Mouse (Mus musculus): Measurements from ENCODE around the gene Srrm4. TPM values are rescaled to one million over a fixed set of nuclear protein-coding genes. Genes with fewer than 3 reads are reported as not detected.

Srrm4 gene
- polyA plus RNA-seq, 1 experiment = 0.06 TPM

- TF ChIP-seq MAX (IDR thresholded peaks at IDR 0.05) (no peak), FOSL1 (IDR thresholded peaks at IDR 0.05; ENCODE audit: insufficient read depth, low read length, poor library complexity, severe bottlenecking) (no peak), USF1 (IDR thresholded peaks at IDR 0.05; ENCODE audit: low read depth) (no peak), MYOD1 (IDR thresholded peaks at IDR 0.05; ENCODE audit: control insufficient read depth, insufficient read length, low read depth) (no peak), CTCF (IDR thresholded peaks at IDR 0.05; ENCODE audit: control insufficient read depth, insufficient read depth, insufficient read length) (no peak), MYOG (IDR thresholded peaks at IDR 0.05; ENCODE audit: control insufficient read depth, extremely low read depth, insufficient read length) (no peak), CEBPB (IDR thresholded peaks at IDR 0.05; ENCODE audit: low read depth) (no peak)
- H3K36me3 ChIP-seq (ENCODE audit: control insufficient read depth, insufficient read depth) = no peaks in the 10 kb centered on the region
- H3K79me2 ChIP-seq (ENCODE audit: control insufficient read depth, insufficient read depth) = no peaks in the 10 kb centered on the region
Observed at GRCm38 (mm10) chr5:116450901-116451300, 140.7 kb downstream of the Srrm4 start.

GRCm38 (mm10) chr5:116449522-116450225 lies 141.9 kb downstream of the Srrm4 start:
- no peak overlapping the region for H3K4me3 ChIP-seq (ENCODE audit: insufficient read depth, poor library complexity, severe bottlenecking)
- H3K36me3 ChIP-seq (ENCODE audit: control insufficient read depth, insufficient read depth) = no peaks in the 10 kb centered on the region
- no peaks in the 10 kb centered on the region for H3K27me3 ChIP-seq (ENCODE audit: control insufficient read depth, insufficient read depth, insufficient read length)
- TF ChIP-seq USF1 (IDR thresholded peaks at IDR 0.05; ENCODE audit: low read depth) (no peak), MYOG (IDR thresholded peaks at IDR 0.05; ENCODE audit: control insufficient read depth, extremely low read depth, insufficient read length) (no peak), CTCF (IDR thresholded peaks at IDR 0.05; ENCODE audit: control insufficient read depth, insufficient read depth, insufficient read length) (no peak), FOSL1 (IDR thresholded peaks at IDR 0.05; ENCODE audit: insufficient read depth, low read length, poor library complexity, severe bottlenecking) (no peak), MAX (IDR thresholded peaks at IDR 0.05) (no peak), MYOD1 (IDR thresholded peaks at IDR 0.05; ENCODE audit: control insufficient read depth, insufficient read length, low read depth) (no peak), CEBPB (IDR thresholded peaks at IDR 0.05; ENCODE audit: low read depth) (no peak)
- no peaks in the 10 kb centered on the region for H3K79me2 ChIP-seq (ENCODE audit: control insufficient read depth, insufficient read depth)
- no peak overlapping the region for H3ac ChIP-seq (ENCODE audit: control insufficient read depth, insufficient read length, low read depth)
- no peaks in the 10 kb centered on the region for H3K79me3 ChIP-seq (ENCODE audit: low read depth)

More at GRCm38 (mm10) chr5:116450901-116451300, 140.7 kb downstream of the Srrm4 start:
- Histone ChIP-seq H3K27me3 (ENCODE audit: control insufficient read depth, insufficient read depth, insufficient read length) (no peaks in the 10 kb centered on the region), H3ac (ENCODE audit: control insufficient read depth, insufficient read length, low read depth) (no peak overlapping the region), H3K4me3 (ENCODE audit: insufficient read depth, poor library complexity, severe bottlenecking) (no peak overlapping the region), H3K79me3 (ENCODE audit: low read depth) (no peaks in the 10 kb centered on the region)

- no peaks in the 10 kb centered on the region for H3K27me3 ChIP-seq (ENCODE audit: control insufficient read depth, insufficient read depth, insufficient read length)
Observed at GRCm38 (mm10) chr5:116448409-116449191, 143.0 kb downstream of the Srrm4 start.

GRCm38 (mm10) chr5:116447821-116448350 lies 143.7 kb downstream of the Srrm4 start:
- Histone ChIP-seq H3ac (ENCODE audit: control insufficient read depth, insufficient read length, low read depth) (no peak overlapping the region), H3K79me2 (ENCODE audit: control insufficient read depth, insufficient read depth) (no peaks in the 10 kb centered on the region), H3K36me3 (ENCODE audit: control insufficient read depth, insufficient read depth) (no peaks in the 10 kb centered on the region), H3K79me3 (ENCODE audit: low read depth) (no peaks in the 10 kb centered on the region), H3K27me3 (ENCODE audit: control insufficient read depth, insufficient read depth, insufficient read length) (no peaks in the 10 kb centered on the region), H3K4me3 (ENCODE audit: insufficient read depth, poor library complexity, severe bottlenecking) (no peak overlapping the region)
- no peak for TF ChIP-seq MYOG (IDR thresholded peaks at IDR 0.05; ENCODE audit: control insufficient read depth, extremely low read depth, insufficient read length)
- no peak for TF ChIP-seq MYOD1 (IDR thresholded peaks at IDR 0.05; ENCODE audit: control insufficient read depth, insufficient read length, low read depth)
- TF ChIP-seq USF1 (IDR thresholded peaks at IDR 0.05; ENCODE audit: low read depth) = no peak
- TF ChIP-seq FOSL1 (IDR thresholded peaks at IDR 0.05; ENCODE audit: insufficient read depth, low read length, poor library complexity, severe bottlenecking) = no peak
- TF ChIP-seq CTCF (IDR thresholded peaks at IDR 0.05; ENCODE audit: control insufficient read depth, insufficient read depth, insufficient read length) = no peak
- TF ChIP-seq MAX (IDR thresholded peaks at IDR 0.05) = no peak
- no peak for TF ChIP-seq CEBPB (IDR thresholded peaks at IDR 0.05; ENCODE audit: low read depth)

More at GRCm38 (mm10) chr5:116448409-116449191, 143.0 kb downstream of the Srrm4 start:
- Histone ChIP-seq H3K4me3 (ENCODE audit: insufficient read depth, poor library complexity, severe bottlenecking) (no peak overlapping the region), H3K79me2 (ENCODE audit: control insufficient read depth, insufficient read depth) (no peaks in the 10 kb centered on the region), H3K79me3 (ENCODE audit: low read depth) (no peaks in the 10 kb centered on the region), H3K36me3 (ENCODE audit: control insufficient read depth, insufficient read depth) (no peaks in the 10 kb centered on the region), H3ac (ENCODE audit: control insufficient read depth, insufficient read length, low read depth) (no peak overlapping the region)
- TF ChIP-seq FOSL1 (IDR thresholded peaks at IDR 0.05; ENCODE audit: insufficient read depth, low read length, poor library complexity, severe bottlenecking) = no peak
- TF ChIP-seq MYOD1 (IDR thresholded peaks at IDR 0.05; ENCODE audit: control insufficient read depth, insufficient read length, low read depth) = no peak
- TF ChIP-seq CTCF (IDR thresholded peaks at IDR 0.05; ENCODE audit: control insufficient read depth, insufficient read depth, insufficient read length) = no peak
- no peak for TF ChIP-seq MYOG (IDR thresholded peaks at IDR 0.05; ENCODE audit: control insufficient read depth, extremely low read depth, insufficient read length)
- TF ChIP-seq USF1 (IDR thresholded peaks at IDR 0.05; ENCODE audit: low read depth) = no peak
- no peak for TF ChIP-seq CEBPB (IDR thresholded peaks at IDR 0.05; ENCODE audit: low read depth)
- no peak for TF ChIP-seq MAX (IDR thresholded peaks at IDR 0.05)

- H3K36me3 ChIP-seq (ENCODE audit: control insufficient read depth, insufficient read depth) = no peaks in the 10 kb centered on the region
- no peak overlapping the region for H3K4me3 ChIP-seq (ENCODE audit: insufficient read depth, poor library complexity, severe bottlenecking)
- TF ChIP-seq MAX (IDR thresholded peaks at IDR 0.05) (no peak), CTCF (IDR thresholded peaks at IDR 0.05; ENCODE audit: control insufficient read depth, insufficient read depth, insufficient read length) (no peak), MYOG (IDR thresholded peaks at IDR 0.05; ENCODE audit: control insufficient read depth, extremely low read depth, insufficient read length) (no peak), CEBPB (IDR thresholded peaks at IDR 0.05; ENCODE audit: low read depth) (no peak), FOSL1 (IDR thresholded peaks at IDR 0.05; ENCODE audit: insufficient read depth, low read length, poor library complexity, severe bottlenecking) (no peak), USF1 (IDR thresholded peaks at IDR 0.05; ENCODE audit: low read depth) (no peak), MYOD1 (IDR thresholded peaks at IDR 0.05; ENCODE audit: control insufficient read depth, insufficient read length, low read depth) (no peak)
- H3K79me3 ChIP-seq (ENCODE audit: low read depth) = no peaks in the 10 kb centered on the region
- H3ac ChIP-seq (ENCODE audit: control insufficient read depth, insufficient read length, low read depth) = no peak overlapping the region
- no peaks in the 10 kb centered on the region for H3K27me3 ChIP-seq (ENCODE audit: control insufficient read depth, insufficient read depth, insufficient read length)
- H3K79me2 ChIP-seq (ENCODE audit: control insufficient read depth, insufficient read depth) = no peaks in the 10 kb centered on the region
Observed at GRCm38 (mm10) chr5:116446552-116446951, 145.1 kb downstream of the Srrm4 start.

Data from C2C12 (cell line).